Mouse (Mus musculus): Measurements from ENCODE around the gene Lce1c.
"Not testable (repeated sequence)": the region's sequence is repeated elsewhere in the genome, so short reads cannot be mapped to it uniquely, and the experiment has no call there.

The Lce1c gene

GRCm38 (mm10) chr3:92678947-92679346 lies at the start of gene Lce1c:
Gene Lce1c, plus strand, starts transcription at chr3:92679247.
- no peak for DNase-seq (ENCODE audit: extremely low spot score, low read depth, low spot score)

- no peak for DNase-seq (ENCODE audit: extremely low spot score, low read depth, low spot score)
Observed at GRCm38 (mm10) chr3:92637745-92638652, 41.0 kb upstream of the Lce1c start.

- no peak for DNase-seq (ENCODE audit: extremely low spot score, low read depth, low spot score)
Observed at GRCm38 (mm10) chr3:92638653-92638991, 40.4 kb upstream of the Lce1c start.

GRCm38 (mm10) chr3:92639854-92640253 lies 39.2 kb upstream of the Lce1c start:
- DNase-seq (ENCODE audit: extremely low spot score, low read depth, low spot score), result no peak

GRCm38 (mm10) chr3:92648207-92648606 lies 30.8 kb upstream of the Lce1c start, which contains the start of gene Lce1a1:
Gene Lce1a1, minus strand, starts transcription at chr3:92648307.
- no peak for DNase-seq (ENCODE audit: extremely low spot score, low read depth, low spot score)

GRCm38 (mm10) chr3:92656826-92657225 lies 22.2 kb upstream of the Lce1c start, which contains the start of gene Lce1b:
Gene Lce1b, minus strand, starts transcription at chr3:92656926.
- no peak for DNase-seq (ENCODE audit: extremely low spot score, low read depth, low spot score)

GRCm38 (mm10) chr3:92670215-92670614 lies 8.8 kb upstream of the Lce1c start, which contains the start of gene Lce1a2:
Gene Lce1a2, minus strand, starts transcription at chr3:92670315.
- DNase-seq (ENCODE audit: extremely low spot score, low read depth, low spot score), result no peak

- no peak for DNase-seq (ENCODE audit: extremely low spot score, low read depth, low spot score)
Observed at GRCm38 (mm10) chr3:92687110-92687509, 8.1 kb downstream of the Lce1c start, which contains the start of gene Lce1d. Gene Lce1d, minus strand, starts transcription at chr3:92687210.

GRCm38 (mm10) chr3:92689154-92689553 lies 10.1 kb downstream of the Lce1c start:
- DNase-seq (ENCODE audit: extremely low spot score, low read depth, low spot score), result not testable (repeated sequence)

GRCm38 (mm10) chr3:92691688-92692087 lies 12.6 kb downstream of the Lce1c start:
- no peak for DNase-seq (ENCODE audit: extremely low spot score, low read depth, low spot score)

- DNase-seq (ENCODE audit: extremely low spot score, low read depth, low spot score), result no peak
Observed at GRCm38 (mm10) chr3:92694613-92695012, 15.6 kb downstream of the Lce1c start.

GRCm38 (mm10) chr3:92708974-92709373 lies 29.9 kb downstream of the Lce1c start, which contains the start of gene Lce1e:
Gene Lce1e, minus strand, starts transcription at chr3:92709074.
- no peak for DNase-seq (ENCODE audit: extremely low spot score, low read depth, low spot score)

- no peak for DNase-seq (ENCODE audit: extremely low spot score, low read depth, low spot score)
Observed at GRCm38 (mm10) chr3:92715122-92715521, 36.1 kb downstream of the Lce1c start.

GRCm38 (mm10) chr3:92720250-92720649 lies 41.2 kb downstream of the Lce1c start, which contains the start of gene Lce1f:
Gene Lce1f, minus strand, starts transcription at chr3:92720350.
- DNase-seq (ENCODE audit: extremely low spot score, low read depth, low spot score), result no peak

- no peak for DNase-seq (ENCODE audit: extremely low spot score, low read depth, low spot score)
Observed at GRCm38 (mm10) chr3:92722631-92723030, 43.6 kb downstream of the Lce1c start.

All from hindlimb bud, embryonic 11.5 days (tissue).